Mouse (Mus musculus): ENCODE data around the gene Dennd4b. TPM values are rescaled to one million over a fixed set of nuclear protein-coding genes. Genes with fewer than 3 reads are reported as not detected.

Gene Dennd4b
- polyA plus RNA-seq, 2 experiments = 1.0 to 3.9 TPM

GRCm38 (mm10) chr3:90293352-90294063 is 28.5 kb downstream of the Dennd4b start:
- no peak for TF ChIP-seq EP300 (IDR thresholded peaks at IDR 0.05; ENCODE audit: low read depth)
- ATAC-seq (ENCODE audit: insufficient read depth) (peak; percentile 32), DNase-seq (ENCODE audit: low read depth in 3 of 3, low spot score in 3 of 3) (peak; percentile 36 to 46 (median 38))
- Histone ChIP-seq H3K36me3 (replicated peaks; ENCODE audit: control insufficient read depth, insufficient read depth, low read depth) (no peaks in the 10 kb centered on the region), H3K9ac (replicated peaks) (peak overlapping the region; percentile 98), H3K4me3 (ENCODE audit: insufficient read depth in 1 of 2, low read depth in 2 of 2, low read length in 2 of 2) (peak overlapping the region; percentile 78 to 81), H3K27ac (peak overlapping the region; percentile 90), H3K27me3 (ENCODE audit: control insufficient read depth, insufficient read depth, low read length) (no peaks in the 10 kb centered on the region), H3K4me2 (ENCODE audit: low read depth) (peak overlapping the region; percentile 95), H3K9me3 (ENCODE audit: control insufficient read depth, low read length) (no peaks in the 10 kb centered on the region), H3K4me1 (replicated peaks; ENCODE audit: control insufficient read depth in 2 of 2, insufficient read depth in 2 of 2, low read length in 1 of 2) (peaks cover 19% of the 10 kb centered on the region in 2 experiments)
- under 1% methylated on average over 36 of the region's 68 CpGs for WGBS (ENCODE audit: insufficient replicate concordance)

DNA sequence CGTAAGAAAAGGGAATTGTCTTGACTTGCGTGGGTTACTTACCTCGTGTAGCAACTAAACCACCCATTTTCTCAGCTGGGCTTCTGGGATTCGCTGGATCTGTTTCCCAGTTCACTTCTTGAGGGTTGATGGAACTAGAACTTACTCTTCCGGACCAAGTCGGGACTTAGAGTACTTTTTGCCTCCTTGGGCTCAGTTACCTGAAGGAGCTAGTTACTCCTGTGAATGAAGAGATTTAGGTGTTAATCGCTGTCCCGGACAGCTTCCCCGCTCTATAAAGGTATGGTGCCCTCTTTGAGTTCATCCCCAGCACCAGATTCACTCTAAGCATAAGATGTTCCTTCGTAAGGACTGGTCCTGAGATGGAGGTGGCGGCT is 29.1 kb downstream of the Dennd4b start:
- peak overlapping the region; percentile 98 for H3K9ac ChIP-seq (replicated peaks)
- 4% methylated on average over 11 of the region's 11 CpGs for WGBS (ENCODE audit: insufficient replicate concordance)
- H3K4me2 ChIP-seq (ENCODE audit: low read depth) = peak overlapping the region; percentile 95
- no peaks in the 10 kb centered on the region for H3K27me3 ChIP-seq (ENCODE audit: control insufficient read depth, insufficient read depth, low read length)
- no peaks in the 10 kb centered on the region for H3K9me3 ChIP-seq (ENCODE audit: control insufficient read depth, low read length)
- peaks cover 19% of the 10 kb centered on the region in 2 experiments for H3K4me1 ChIP-seq (replicated peaks; ENCODE audit: control insufficient read depth in 2 of 2, insufficient read depth in 2 of 2, low read length in 1 of 2)
- peak overlapping the region; percentile 90 for H3K27ac ChIP-seq
- ATAC-seq (ENCODE audit: insufficient read depth) (no peak), DNase-seq (ENCODE audit: low read depth in 3 of 3, low spot score in 3 of 3) (peak in 1 of 3 experiments; percentile 23)
- no peaks in the 10 kb centered on the region for H3K36me3 ChIP-seq (replicated peaks; ENCODE audit: control insufficient read depth, insufficient read depth, low read depth)
- TF ChIP-seq EP300 (IDR thresholded peaks at IDR 0.05; ENCODE audit: low read depth) = no peak
- H3K4me3 ChIP-seq (ENCODE audit: insufficient read depth in 1 of 2, low read depth in 2 of 2, low read length in 2 of 2) = peak overlapping the region; percentile 78 to 81

DNA sequence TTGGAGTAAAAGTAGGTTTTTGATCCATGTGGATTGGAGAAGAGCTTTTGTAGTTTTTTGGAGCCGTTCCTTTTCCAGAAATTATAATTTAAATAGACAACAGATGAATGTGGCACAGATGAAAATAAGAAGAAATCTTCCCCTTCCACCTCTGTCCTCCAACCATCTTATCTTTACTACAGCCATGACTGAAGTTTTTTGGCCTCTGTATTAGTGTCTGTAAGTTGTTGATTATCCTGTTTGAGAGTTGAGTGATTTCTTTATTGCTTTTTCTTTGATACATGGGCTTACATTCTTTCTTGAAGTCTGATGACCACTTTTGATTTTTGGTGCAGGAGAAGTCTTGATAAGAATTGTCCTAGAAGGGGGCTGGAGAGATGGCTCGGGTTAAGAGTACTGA is 29.7 kb downstream of the Dennd4b start:
- peak overlapping the region; percentile 78 to 81; a peak in 3 of 4 replicates for H3K4me3 ChIP-seq (ENCODE audit: insufficient read depth in 1 of 2, low read depth in 2 of 2, low read length in 2 of 2)
- DNase-seq (ENCODE audit: low read depth in 3 of 3, low spot score in 3 of 3) (peak in 2 of 3 experiments; percentile 20 to 23), ATAC-seq (ENCODE audit: insufficient read depth) (no peak)
- 32% methylated on average over 2 of the region's 2 CpGs for WGBS (ENCODE audit: insufficient replicate concordance)
- peak overlapping the region; percentile 95 for H3K4me2 ChIP-seq (ENCODE audit: low read depth)
- TF ChIP-seq CTCF (IDR thresholded peaks at IDR 0.05; ENCODE audit: low read depth) = no peak
- peak; percentile 47 for TF ChIP-seq EP300 (IDR thresholded peaks at IDR 0.05; ENCODE audit: low read depth)
- H3K9ac ChIP-seq (replicated peaks) = peak overlapping the region; percentile 98
- H3K9me3 ChIP-seq (ENCODE audit: control insufficient read depth, low read length) = no peaks in the 10 kb centered on the region
- no peaks in the 10 kb centered on the region for H3K27me3 ChIP-seq (ENCODE audit: control insufficient read depth, insufficient read depth, low read length)
- peaks cover 19% of the 10 kb centered on the region in 2 experiments for H3K4me1 ChIP-seq (replicated peaks; ENCODE audit: control insufficient read depth in 2 of 2, insufficient read depth in 2 of 2, low read length in 1 of 2)
- H3K27ac ChIP-seq = peak overlapping the region; percentile 90
- H3K36me3 ChIP-seq (replicated peaks; ENCODE audit: control insufficient read depth, insufficient read depth, low read depth) = no peaks in the 10 kb centered on the region

DNA sequence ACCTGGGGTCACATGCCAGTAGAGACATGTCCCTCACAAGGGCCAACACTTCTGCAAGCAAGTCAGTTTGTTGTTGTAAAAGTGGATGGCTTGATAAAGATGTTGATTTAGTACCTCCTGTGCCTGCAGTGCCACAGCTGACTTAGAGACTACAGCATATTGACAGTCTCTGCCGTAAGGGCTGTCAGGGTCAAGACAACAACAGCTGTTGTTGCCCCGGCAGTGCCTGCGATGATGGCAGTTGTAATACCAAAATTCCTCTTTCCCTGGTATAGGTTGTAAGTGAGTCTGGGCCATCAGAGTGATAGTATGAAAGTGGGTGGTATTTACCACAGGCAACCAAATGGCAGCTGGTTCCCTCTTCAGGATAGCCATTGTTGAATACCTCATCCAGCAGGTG is 40.8 kb downstream of the Dennd4b start:
- Histone ChIP-seq H3K4me1 (replicated peaks; ENCODE audit: control insufficient read depth in 2 of 2, insufficient read depth in 2 of 2, low read length in 1 of 2) (0 out of 4 replicates have a peak, but pooled peaks cover 0 to 1% of the 10 kb centered on the region in 2 experiments), H3K9me3 (ENCODE audit: control insufficient read depth, low read length) (no peaks in the 10 kb centered on the region), H3K9ac (replicated peaks) (no peak overlapping the region), H3K36me3 (replicated peaks; ENCODE audit: control insufficient read depth, insufficient read depth, low read depth) (no peaks in the 10 kb centered on the region), H3K27ac (no peak overlapping the region), H3K4me3 (ENCODE audit: insufficient read depth in 1 of 2, low read depth in 2 of 2, low read length in 2 of 2) (no peak overlapping the region), H3K27me3 (ENCODE audit: control insufficient read depth, insufficient read depth, low read length) (no peaks in the 10 kb centered on the region), H3K4me2 (ENCODE audit: low read depth) (no peak overlapping the region)
- no peak for ATAC-seq (ENCODE audit: insufficient read depth)
- 81% methylated on average over 3 of the region's 3 CpGs for WGBS (ENCODE audit: insufficient replicate concordance)
- DNase-seq (ENCODE audit: low read depth in 3 of 3, low spot score in 3 of 3) = no peak
- TF ChIP-seq CTCF (IDR thresholded peaks at IDR 0.05; ENCODE audit: low read depth) (no peak), EP300 (IDR thresholded peaks at IDR 0.05; ENCODE audit: low read depth) (no peak)

DNA sequence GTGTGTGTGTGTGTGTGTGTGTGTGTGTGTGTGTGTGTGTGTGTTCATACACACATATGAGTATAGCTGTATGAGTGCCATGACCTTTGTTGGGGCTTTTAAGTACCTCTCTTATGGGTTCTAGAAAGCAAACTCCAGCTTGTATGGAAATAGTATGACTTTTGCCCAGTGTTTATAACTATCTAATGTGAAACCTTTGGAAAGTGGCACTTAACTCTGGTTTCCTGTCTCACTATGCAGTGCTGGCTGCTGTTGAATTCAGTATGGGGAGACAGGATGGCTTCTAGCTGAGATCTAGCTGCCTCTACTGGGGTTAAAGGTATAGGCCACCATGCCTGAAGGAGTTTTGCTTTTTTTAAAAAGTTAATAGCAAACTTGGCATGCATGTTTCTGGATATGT is 44.6 kb downstream of the Dennd4b start:
- H3K4me1 ChIP-seq (replicated peaks; ENCODE audit: control insufficient read depth in 2 of 2, insufficient read depth in 2 of 2, low read length in 1 of 2) = 0 out of 4 replicates have a peak, but pooled peaks cover 0 to 1% of the 10 kb centered on the region in 2 experiments
- no peak overlapping the region for H3K9ac ChIP-seq (replicated peaks)
- no peak overlapping the region for H3K27ac ChIP-seq
- no peak for ATAC-seq (ENCODE audit: insufficient read depth)
- no peaks in the 10 kb centered on the region for H3K27me3 ChIP-seq (ENCODE audit: control insufficient read depth, insufficient read depth, low read length)
- no peak overlapping the region for H3K4me2 ChIP-seq (ENCODE audit: low read depth)
- H3K4me3 ChIP-seq (ENCODE audit: insufficient read depth in 1 of 2, low read depth in 2 of 2, low read length in 2 of 2) = no peak overlapping the region
- no peaks in the 10 kb centered on the region for H3K36me3 ChIP-seq (replicated peaks; ENCODE audit: control insufficient read depth, insufficient read depth, low read depth)
- DNase-seq (ENCODE audit: low read depth in 3 of 3, low spot score in 3 of 3) = no peak
- TF ChIP-seq EP300 (IDR thresholded peaks at IDR 0.05; ENCODE audit: low read depth) = no peak
- no peak for TF ChIP-seq CTCF (IDR thresholded peaks at IDR 0.05; ENCODE audit: low read depth)
- H3K9me3 ChIP-seq (ENCODE audit: control insufficient read depth, low read length) = no peaks in the 10 kb centered on the region
